Mouse (Mus musculus) hindbrain, embryonic 15.5 days (tissue): ENCODE data around the gene Fgd1. TPM values are rescaled to one million over a fixed set of nuclear protein-coding genes. Genes with fewer than 3 reads are reported as not detected.
A peak's percentile ranks its signal among the peaks of the same experiment; 100 is the strongest.

Source experiments
- ATAC-seq: fragments of 200-750 bp; cut with Nextera tagmentation; 2 replicates; pipeline ENCODE4 v1.8.0; 2017; ENCODE audit warnings: low read depth, moderate number of reproducible peaks, moderate TSS enrichment; ENCODE audit not compliant: low FRiP score
- H3K27ac ChIP-seq: fragments of 300-500 bp; sonication (generic); replicated peaks from 2 replicates; pipeline ENCODE4 v1.5.1; 2015; ENCODE audit warnings: mild to moderate bottlenecking, inconsistent platforms
- H3K27me3 ChIP-seq: fragments of 300-500 bp; sonication (generic); 2 replicates; pipeline ENCODE4 v1.6.1; 2015; ENCODE audit warnings: control low read depth, inconsistent platforms
- H3K36me3 ChIP-seq: fragments of 300-500 bp; sonication (generic); 2 replicates; pipeline ENCODE4 v1.6.1; 2015; ENCODE audit warnings: control low read depth, inconsistent platforms
- H3K4me1 ChIP-seq: fragments of 300-500 bp; sonication (generic); replicated peaks from 2 replicates; pipeline ENCODE4 v1.6.1; 2015; ENCODE audit warnings: control low read depth, inconsistent platforms
- H3K4me2 ChIP-seq: fragments of 300-500 bp; sonication (generic); 2 replicates; pipeline ENCODE4 v1.6.1; 2015; ENCODE audit warnings: moderate library complexity, mild to moderate bottlenecking, inconsistent platforms
- H3K4me3 ChIP-seq: fragments of 300-500 bp; sonication (generic); 2 replicates; pipeline ENCODE4 v1.5.1; 2015; ENCODE audit warnings: mild to moderate bottlenecking, inconsistent platforms
- H3K9ac ChIP-seq: fragments of 300-500 bp; sonication (generic); 2 replicates; pipeline ENCODE4 v1.6.1; 2015; ENCODE audit warnings: inconsistent platforms
- H3K9me3 ChIP-seq: fragments of 300-500 bp; sonication (generic); 2 replicates; pipeline ENCODE4 v1.6.1; 2016; ENCODE audit warnings: control low read depth, inconsistent platforms
- WGBS: fragments of 180-500 bp; shearing (Covaris S2); methylation state at CpG from one replicate; pipeline ENCODE4 v1.1.7; 2015; 5-methylcytosine and 5-hydroxymethylcytosine counted together
- polyA plus RNA-seq: library from polyadenylated mRNA; unstranded; fragments of >200 nt; fragmentation: Nextera tagmentation; extraction: Ambion mirVana; gene quantifications from 2 replicates; pipeline ENCODE4 v1.2.1, GENCODE M21; 2015

The Fgd1 gene
- polyA plus RNA-seq, 1 experiment from 2014 or later: 16.3 TPM

GRCm38 (mm10) chrX:151107301-151108067 lies 61.5 kb downstream of the Fgd1 start:
- peak overlapping the region; percentile 63 for H3K27ac ChIP-seq

DNA sequence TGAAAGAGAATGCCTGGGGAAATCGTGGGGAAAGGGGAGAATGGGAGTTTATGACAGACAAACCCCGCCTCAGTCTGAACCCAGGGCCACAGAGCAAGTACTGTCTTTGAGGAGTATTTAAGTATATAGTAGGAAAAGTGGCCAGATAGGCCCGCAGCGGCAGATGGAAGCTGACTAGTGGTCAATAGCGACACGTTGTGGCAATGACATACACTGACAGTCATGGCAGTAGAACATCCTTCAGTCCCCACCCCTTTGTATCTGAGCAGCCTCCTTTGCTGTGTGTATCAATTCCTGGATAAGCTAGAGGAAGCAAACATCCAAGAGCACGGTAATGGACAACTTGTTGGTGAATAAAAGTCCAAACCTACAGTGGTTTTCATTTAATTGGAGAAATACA lies 70.8 kb downstream of the Fgd1 start:
- Histone ChIP-seq H3K4me1 (no peaks in the 10 kb centered on the region), H3K9me3 (no peaks in the 10 kb centered on the region), H3K4me3 (no peak overlapping the region), H3K27me3 (no peaks in the 10 kb centered on the region), H3K9ac (no peak overlapping the region), H3K27ac (no peak overlapping the region), H3K4me2 (no peak overlapping the region), H3K36me3 (no peaks in the 10 kb centered on the region)
- WGBS: 15% methylated on average over 7 of the region's 7 CpGs
- no peak for ATAC-seq

More at GRCm38 (mm10) chrX:151107301-151108067, 61.5 kb downstream of the Fgd1 start:
- ATAC-seq: peak; percentile 73
- no peak overlapping the region for H3K9ac ChIP-seq
- WGBS: 49% methylated on average over 7 of the region's 7 CpGs
- no peaks in the 10 kb centered on the region for H3K36me3 ChIP-seq
- H3K27me3 ChIP-seq: no peaks in the 10 kb centered on the region
- no peaks in the 10 kb centered on the region for H3K4me1 ChIP-seq
- no peaks in the 10 kb centered on the region for H3K9me3 ChIP-seq
- no peak overlapping the region for H3K4me2 ChIP-seq
- H3K4me3 ChIP-seq: no peak overlapping the region

GRCm38 (mm10) chrX:151117432-151117831 lies 71.5 kb downstream of the Fgd1 start:
- 12% methylated on average over 2 of the region's 2 CpGs for WGBS
- no peak overlapping the region for H3K4me3 ChIP-seq
- ATAC-seq: no peak

GRCm38 (mm10) chrX:151123933-151124332 lies 78.0 kb downstream of the Fgd1 start:
- H3K27ac ChIP-seq: no peak overlapping the region
- WGBS: 62% methylated on average over 2 of the region's 2 CpGs
- no peak overlapping the region for H3K4me3 ChIP-seq
- H3K9me3 ChIP-seq: no peaks in the 10 kb centered on the region
- H3K9ac ChIP-seq: no peak overlapping the region
- H3K4me2 ChIP-seq: no peak overlapping the region
- no peak for ATAC-seq
- H3K4me1 ChIP-seq: no peaks in the 10 kb centered on the region
- no peaks in the 10 kb centered on the region for H3K27me3 ChIP-seq
- H3K36me3 ChIP-seq: no peaks in the 10 kb centered on the region

More at GRCm38 (mm10) chrX:151117432-151117831, 71.5 kb downstream of the Fgd1 start:
- Histone ChIP-seq H3K36me3 (no peaks in the 10 kb centered on the region), H3K4me1 (no peaks in the 10 kb centered on the region), H3K9ac (no peak overlapping the region), H3K9me3 (no peaks in the 10 kb centered on the region), H3K4me2 (no peak overlapping the region), H3K27ac (no peak overlapping the region), H3K27me3 (no peaks in the 10 kb centered on the region)

- Histone ChIP-seq H3K4me1 (no peaks in the 10 kb centered on the region), H3K4me2 (no peak overlapping the region), H3K27ac (no peak overlapping the region), H3K9me3 (no peaks in the 10 kb centered on the region), H3K9ac (no peak overlapping the region), H3K4me3 (no peak overlapping the region), H3K36me3 (no peaks in the 10 kb centered on the region), H3K27me3 (no peaks in the 10 kb centered on the region)
- 77% methylated on average over 3 of the region's 3 CpGs for WGBS
- ATAC-seq: no peak
Measured at GRCm38 (mm10) chrX:151130493-151130892, 84.5 kb downstream of the Fgd1 start.

GRCm38 (mm10) chrX:151132785-151133184 lies 86.8 kb downstream of the Fgd1 start:
- no peak overlapping the region for H3K4me3 ChIP-seq
- H3K9ac ChIP-seq: no peak overlapping the region
- no peaks in the 10 kb centered on the region for H3K36me3 ChIP-seq
- H3K4me1 ChIP-seq: no peaks in the 10 kb centered on the region
- 27% methylated on average over 10 of the region's 10 CpGs for WGBS
- H3K27ac ChIP-seq: no peak overlapping the region
- H3K9me3 ChIP-seq: no peaks in the 10 kb centered on the region
- no peaks in the 10 kb centered on the region for H3K27me3 ChIP-seq
- no peak overlapping the region for H3K4me2 ChIP-seq
- ATAC-seq: no peak

Other genes starting within 250 kb of the Fgd1 start
- 488 and 500 TPM in 2 replicates for gene Maged2, start 231.8 kb upstream of the Fgd1 start, polyA plus RNA-seq
- 83.2 and 85.0 TPM in 2 replicates for gene Gnl3l, start 28.8 kb upstream of the Fgd1 start, polyA plus RNA-seq
- gene Tsr2, start 50.4 kb downstream of the Fgd1 start, polyA plus RNA-seq: 37.6 and 38.5 TPM in 2 replicates
- gene Wnk3, start 151.9 kb downstream of the Fgd1 start, polyA plus RNA-seq: 12.9 and 13.7 TPM in 2 replicates